Mouse (Mus musculus) cerebellum, adult 2 months (tissue): ENCODE data around the gene 9930111J21Rik1. TPM values are rescaled to one million over a fixed set of nuclear protein-coding genes. Genes with fewer than 3 reads are reported as not detected.
"Not testable (repeated sequence)": the region's sequence is repeated elsewhere in the genome, so short reads cannot be mapped to it uniquely, and the experiment has no call there.

Experiments used
- DNase-seq, 2 experiments: peaks; one replicate each; pipeline ENCODE4 v3.0.0; 2021
- H3K27ac ChIP-seq: fragments of 200-500 bp; 2 replicates; pipeline ENCODE4 v1.5.1; 2012; ENCODE audit warnings: low read length, control low read depth, inconsistent platforms; ENCODE audit not compliant: insufficient read depth
- H3K27me3 ChIP-seq: fragments of 200-500 bp; 2 replicates; pipeline ENCODE4 v1.6.1; 2012; ENCODE audit warnings: inconsistent platforms, mild to moderate bottlenecking, low read length, moderate library complexity; ENCODE audit not compliant: control insufficient read depth, insufficient read depth
- H3K4me1 ChIP-seq: fragments of 200-500 bp; 2 replicates; pipeline ENCODE4 v1.6.1; 2011; ENCODE audit warnings: low read length; ENCODE audit not compliant: control insufficient read depth, insufficient read depth
- H3K4me3 ChIP-seq: fragments of 200-500 bp; replicated peaks from 2 replicates; pipeline ENCODE3; 2011; ENCODE audit warnings: mild to moderate bottlenecking, low read depth, low read length, control low read depth; ENCODE audit not compliant: insufficient read depth
- CTCF ChIP-seq: fragments of 200-500 bp; IDR thresholded peaks from 2 replicates; pipeline ENCODE4 v1.5.1; 2011; ENCODE audit warnings: low read depth, mild to moderate bottlenecking, control low read depth, low read length, moderate library complexity, borderline replicate concordance; ENCODE audit not compliant: insufficient read depth
- POLR2A ChIP-seq: fragments of 200-500 bp; IDR thresholded peaks from 2 replicates; pipeline ENCODE4 v1.6.1; 2011; ENCODE audit warnings: low read length, control low read depth, borderline replicate concordance; ENCODE audit not compliant: insufficient read depth
- WGBS: fragments of 180-500 bp; shearing (Covaris S2); methylation state at CpG from one replicate; pipeline ENCODE4 v1.1.7; 2018; 5-methylcytosine and 5-hydroxymethylcytosine counted together
- polyA plus RNA-seq: library from polyadenylated mRNA; depleted of rRNA; stranded (reverse); fragments of >200 nt; gene quantifications from 2 replicates; pipeline ENCODE4 v1.2.3, GENCODE M21; 2012; rRNA removed

9930111J21Rik1 gene
- polyA plus RNA-seq, 1 experiment, result 0.38 TPM

DNA sequence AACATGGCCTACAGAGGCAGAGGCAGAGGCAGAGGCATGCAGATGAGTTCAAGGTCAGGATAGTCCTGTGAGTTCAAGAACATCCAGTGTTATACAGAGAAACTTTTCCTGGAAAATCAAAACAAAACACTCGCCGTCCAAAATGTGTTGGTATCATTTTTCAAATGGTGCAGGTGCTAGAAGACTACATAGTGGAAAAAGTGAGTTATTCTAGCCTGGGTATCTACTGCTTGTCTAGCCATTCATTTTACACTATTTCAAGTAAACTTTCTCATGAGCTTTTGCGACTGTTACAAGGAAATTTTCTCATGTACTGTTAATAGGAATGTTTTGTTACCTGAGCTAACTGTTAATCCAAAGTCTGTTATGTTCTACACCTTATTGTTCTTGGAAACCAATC lies 60.8 kb downstream of the 9930111J21Rik1 start:
- WGBS, result 89% methylated on average over 3 of the region's 3 CpGs
- Histone ChIP-seq H3K4me1 (no peaks in the 10 kb centered on the region), H3K27ac (no peak overlapping the region), H3K4me3 (no peak overlapping the region), H3K27me3 (no peaks in the 10 kb centered on the region)
- DNase-seq, result no peak
- no peak for TF ChIP-seq POLR2A
- no peak for TF ChIP-seq CTCF

DNA sequence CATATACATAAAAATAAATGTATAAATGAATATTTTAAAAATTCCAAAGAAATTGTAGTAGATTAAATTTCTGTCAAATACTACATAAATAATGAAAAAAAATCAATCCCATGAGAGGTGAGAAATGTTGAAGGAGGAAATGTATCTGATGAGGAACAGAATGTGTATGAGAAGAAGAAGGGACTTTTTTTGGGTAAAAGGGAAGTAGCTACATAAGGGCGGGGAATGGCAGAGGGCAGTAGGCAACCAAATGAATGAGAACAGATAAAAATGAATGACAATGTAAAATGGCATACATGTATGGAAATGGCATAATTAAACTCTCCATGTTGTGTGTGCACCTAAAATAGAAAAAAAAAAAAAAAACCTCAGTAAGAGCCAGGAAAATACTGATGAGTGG lies 65.6 kb downstream of the 9930111J21Rik1 start:
- Histone ChIP-seq H3K27me3 (no peaks in the 10 kb centered on the region), H3K27ac (no peak overlapping the region), H3K4me3 (no peak overlapping the region), H3K4me1 (no peaks in the 10 kb centered on the region)
- TF ChIP-seq CTCF (no peak), POLR2A (no peak)
- no peak for DNase-seq
- WGBS, result 89% methylated on average over 1 of the region's 1 CpGs

DNA sequence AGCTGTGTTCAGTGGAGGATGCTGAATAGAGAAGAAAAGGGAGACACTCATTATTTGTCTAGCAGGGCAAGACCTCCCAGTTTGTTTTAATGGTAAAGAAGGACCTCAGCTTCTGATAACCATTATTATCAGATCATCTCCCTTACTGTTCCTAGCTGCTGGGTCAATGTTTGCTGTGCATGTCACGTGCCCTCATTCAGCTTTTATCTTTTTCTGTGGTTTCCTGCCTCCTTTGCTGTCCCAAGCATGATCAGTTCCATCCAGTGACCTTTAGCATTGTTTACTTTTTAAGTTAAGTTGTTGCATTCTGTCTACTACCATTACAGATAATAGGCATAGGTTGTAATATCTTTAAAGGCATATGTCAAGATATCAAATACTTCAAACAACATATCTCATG lies 70.7 kb downstream of the 9930111J21Rik1 start:
- no peak overlapping the region for H3K4me3 ChIP-seq
- no peaks in the 10 kb centered on the region for H3K4me1 ChIP-seq
- no peak for DNase-seq
- TF ChIP-seq POLR2A (no peak), CTCF (no peak)
- H3K27ac ChIP-seq, result no peak overlapping the region
- H3K27me3 ChIP-seq, result no peaks in the 10 kb centered on the region
- WGBS, result 64% methylated on average over 1 of the region's 1 CpGs

DNA sequence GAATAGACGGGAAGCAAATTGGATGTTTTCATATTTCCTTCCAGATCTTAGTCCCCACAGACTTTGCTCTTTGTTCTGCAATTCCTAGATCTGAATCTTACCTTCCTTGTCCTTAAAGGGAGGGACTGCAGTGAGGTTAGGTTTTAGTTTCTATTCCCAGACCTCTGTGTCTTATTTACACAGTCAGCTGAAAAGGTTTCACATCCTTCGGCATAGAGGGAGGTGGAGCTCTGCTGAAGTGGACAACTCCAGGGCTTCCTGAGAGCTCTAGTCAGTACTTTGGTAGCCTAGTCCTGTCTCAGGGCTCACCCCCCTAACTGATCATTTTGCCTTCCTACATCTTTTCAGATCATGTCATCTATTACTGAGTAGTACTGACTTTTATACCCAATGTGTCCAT lies 77.2 kb downstream of the 9930111J21Rik1 start, which contains the start of gene Gm5431:
Gene Gm5431 (minus strand): TSS at position 194 of the 400 bp plus-strand sequence.
- Histone ChIP-seq H3K27ac (no peak within 1 kb of the TSS), H3K4me3 (no peak within 1 kb of the TSS), H3K4me1 (no peaks in the 10 kb centered on the region), H3K27me3 (no peaks in the 10 kb centered on the region)
- WGBS, result 72% methylated on average over 2 of the region's 2 CpGs
- no peak for DNase-seq
- TF ChIP-seq POLR2A (no peak), CTCF (no peak)

DNA sequence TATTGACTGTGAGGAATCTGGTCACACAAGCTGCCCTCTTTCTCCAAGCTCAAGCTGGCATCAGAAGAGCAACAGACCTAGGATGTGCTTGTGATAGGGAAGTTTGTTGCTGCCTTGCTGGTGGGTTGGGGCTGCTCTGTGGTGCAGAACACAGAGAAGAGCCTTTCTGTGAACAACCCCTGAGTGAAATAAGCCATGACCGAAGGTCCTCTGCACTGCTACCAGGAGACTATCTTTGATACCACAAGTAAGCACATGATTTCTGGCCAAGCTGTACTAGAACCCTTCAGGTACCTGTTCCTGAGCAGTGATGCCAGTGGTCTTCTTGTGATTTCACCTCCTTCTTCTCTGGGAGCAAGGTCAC lies 77.6 kb downstream of the 9930111J21Rik1 start:
- 95% methylated on average over 1 of the region's 1 CpGs for WGBS
- DNase-seq, H3K4me1 ChIP-seq, H3K27ac ChIP-seq, H3K27me3 ChIP-seq, H3K4me3 ChIP-seq: not testable (repeated sequence)

DNA sequence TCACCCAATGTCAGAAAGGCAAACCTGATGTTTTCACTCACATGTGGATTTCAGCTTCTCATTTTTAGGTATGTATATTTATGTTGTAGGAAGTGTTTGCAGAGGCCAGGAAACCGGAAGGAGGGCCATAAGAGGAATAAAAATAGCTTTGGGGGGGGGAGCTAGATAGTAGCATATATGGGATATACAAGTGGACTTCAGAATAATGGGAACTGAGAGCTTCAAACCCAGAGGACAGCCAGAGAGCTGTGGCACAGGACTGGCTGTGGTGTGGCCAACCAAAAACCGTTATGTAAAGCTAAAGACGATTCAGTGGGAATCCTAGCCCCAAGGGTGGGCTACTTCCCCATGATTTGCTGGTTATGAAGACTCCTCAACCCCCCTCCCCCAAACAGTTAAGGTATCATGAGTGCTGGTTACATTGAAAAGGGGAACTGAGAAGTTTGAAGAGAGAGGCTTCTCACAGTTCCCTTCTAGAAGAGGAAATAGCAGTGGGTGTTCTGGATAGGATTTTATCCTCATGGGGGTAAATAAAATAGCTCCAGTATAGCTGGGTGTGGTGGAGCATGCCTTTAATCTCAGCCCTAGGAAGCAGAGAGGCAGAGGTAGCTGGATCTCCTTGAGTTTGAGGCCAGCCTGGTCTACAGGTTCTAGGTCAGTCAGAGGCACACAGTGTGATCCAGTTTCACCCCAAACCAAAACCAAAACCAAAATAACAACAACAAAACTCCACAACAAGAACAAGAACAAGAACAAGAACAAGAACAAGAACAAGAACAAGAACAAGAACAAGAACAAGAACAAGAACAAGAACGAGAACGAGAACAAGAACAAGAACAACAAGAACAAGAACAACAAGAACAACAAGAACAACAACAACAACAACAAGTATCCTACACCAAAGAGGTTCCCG lies 78.3 kb downstream of the 9930111J21Rik1 start:
- not testable (repeated sequence) for DNase-seq, H3K27ac ChIP-seq, H3K4me1 ChIP-seq, H3K27me3 ChIP-seq, H3K4me3 ChIP-seq
- 78% methylated on average over 6 of the region's 6 CpGs for WGBS

DNA sequence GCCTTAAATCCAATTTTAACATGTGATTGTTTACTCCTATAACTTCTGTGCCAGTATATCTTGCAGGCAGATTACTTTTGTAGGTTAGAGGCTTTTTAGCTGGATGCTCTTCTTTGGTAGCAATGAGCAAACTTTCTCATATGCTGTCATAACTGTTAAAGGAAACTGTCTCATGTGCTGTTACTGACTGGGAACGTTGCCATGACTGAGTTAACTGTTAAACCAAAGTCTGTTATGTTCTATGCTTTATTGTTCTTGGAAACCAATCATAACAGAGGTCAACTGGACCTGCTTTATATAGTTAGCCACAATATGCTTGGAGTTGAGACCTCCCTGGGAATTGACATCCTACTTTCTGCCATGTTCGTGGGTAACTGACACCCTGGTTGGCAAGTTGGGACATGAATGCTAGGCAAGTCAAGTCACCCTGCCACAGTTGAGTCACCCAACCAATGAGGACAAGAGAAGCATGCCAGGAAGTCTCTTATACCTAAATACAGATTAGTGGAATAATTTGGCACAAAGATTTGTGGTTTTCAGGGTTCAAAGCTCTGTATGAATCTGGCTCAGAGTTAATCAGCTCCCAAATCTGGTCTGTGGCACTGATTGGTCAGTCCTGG lies 80.3 kb downstream of the 9930111J21Rik1 start:
- DNase-seq, result no peak
- no peak overlapping the region for H3K4me3 ChIP-seq
- WGBS, result 61% methylated on average over 2 of the region's 2 CpGs
- no peak overlapping the region for H3K27ac ChIP-seq
- TF ChIP-seq POLR2A, result no peak
- no peak for TF ChIP-seq CTCF
- no peaks in the 10 kb centered on the region for H3K27me3 ChIP-seq
- H3K4me1 ChIP-seq, result no peaks in the 10 kb centered on the region

Other genes starting within 250 kb of the 9930111J21Rik1 start
- 426 and 432 TPM in 2 replicates for gene Rack1, start 179.1 kb downstream of the 9930111J21Rik1 start, polyA plus RNA-seq
- 42.3 and 45.0 TPM in 2 replicates for gene Trim41, start 162.0 kb downstream of the 9930111J21Rik1 start, polyA plus RNA-seq
- 4.2 and 4.7 TPM in 2 replicates for gene Trim7, start 153.3 kb downstream of the 9930111J21Rik1 start, polyA plus RNA-seq
- 30.1 and 34.0 TPM in 2 replicates for gene Gm12184, start 152.7 kb downstream of the 9930111J21Rik1 start, polyA plus RNA-seq
- gene Irgm1, start 107.7 kb downstream of the 9930111J21Rik1 start, polyA plus RNA-seq, result 6.5 and 7.1 TPM in 2 replicates
- gene Gm5431, start 77.2 kb downstream of the 9930111J21Rik1 start, polyA plus RNA-seq, result 0.06 and 0.08 TPM in 2 replicates
- 1.0 and 1.5 TPM in 2 replicates for gene Psme2b, start 33.2 kb downstream of the 9930111J21Rik1 start, polyA plus RNA-seq
- gene Olfr56, start 509 bp downstream of the 9930111J21Rik1 start, polyA plus RNA-seq, result 0.03 and 0.08 TPM in 2 replicates
- gene Gm12185, start 12.8 kb upstream of the 9930111J21Rik1 start, polyA plus RNA-seq, result 0.05 and 0.10 TPM in 2 replicates
- gene Tgtp1, start 14.8 kb upstream of the 9930111J21Rik1 start, polyA plus RNA-seq, result 0.87 and 1.2 TPM in 2 replicates
- 0.88 and 1.00 TPM in 2 replicates for gene 9930111J21Rik2, start 71.8 kb upstream of the 9930111J21Rik1 start, polyA plus RNA-seq
- 1.4 and 2.3 TPM in 2 replicates for gene Tgtp2, start 84.8 kb upstream of the 9930111J21Rik1 start, polyA plus RNA-seq
- 1.6 TPM in 2 replicates for gene Ifi47, start 97.2 kb upstream of the 9930111J21Rik1 start, polyA plus RNA-seq
- not detected in 2 replicates for gene Olfr1396, start 135.5 kb upstream of the 9930111J21Rik1 start, polyA plus RNA-seq
- 0.11 TPM in 1 of 2 replicates, not detected in the other for gene Olfr1395, start 162.9 kb upstream of the 9930111J21Rik1 start, polyA plus RNA-seq
- gene Olfr1394, start 175.0 kb upstream of the 9930111J21Rik1 start, polyA plus RNA-seq, result not detected in 2 replicates
- 0.11 TPM in 1 of 2 replicates, not detected in the other for gene Btnl9, start 207.8 kb upstream of the 9930111J21Rik1 start, polyA plus RNA-seq
- 22.6 and 24.6 TPM in 2 replicates for gene Zfp62, start 223.9 kb upstream of the 9930111J21Rik1 start, polyA plus RNA-seq